8 mouse cellular contexts compared by ENCODE assay signal in the genomic region with DNA sequence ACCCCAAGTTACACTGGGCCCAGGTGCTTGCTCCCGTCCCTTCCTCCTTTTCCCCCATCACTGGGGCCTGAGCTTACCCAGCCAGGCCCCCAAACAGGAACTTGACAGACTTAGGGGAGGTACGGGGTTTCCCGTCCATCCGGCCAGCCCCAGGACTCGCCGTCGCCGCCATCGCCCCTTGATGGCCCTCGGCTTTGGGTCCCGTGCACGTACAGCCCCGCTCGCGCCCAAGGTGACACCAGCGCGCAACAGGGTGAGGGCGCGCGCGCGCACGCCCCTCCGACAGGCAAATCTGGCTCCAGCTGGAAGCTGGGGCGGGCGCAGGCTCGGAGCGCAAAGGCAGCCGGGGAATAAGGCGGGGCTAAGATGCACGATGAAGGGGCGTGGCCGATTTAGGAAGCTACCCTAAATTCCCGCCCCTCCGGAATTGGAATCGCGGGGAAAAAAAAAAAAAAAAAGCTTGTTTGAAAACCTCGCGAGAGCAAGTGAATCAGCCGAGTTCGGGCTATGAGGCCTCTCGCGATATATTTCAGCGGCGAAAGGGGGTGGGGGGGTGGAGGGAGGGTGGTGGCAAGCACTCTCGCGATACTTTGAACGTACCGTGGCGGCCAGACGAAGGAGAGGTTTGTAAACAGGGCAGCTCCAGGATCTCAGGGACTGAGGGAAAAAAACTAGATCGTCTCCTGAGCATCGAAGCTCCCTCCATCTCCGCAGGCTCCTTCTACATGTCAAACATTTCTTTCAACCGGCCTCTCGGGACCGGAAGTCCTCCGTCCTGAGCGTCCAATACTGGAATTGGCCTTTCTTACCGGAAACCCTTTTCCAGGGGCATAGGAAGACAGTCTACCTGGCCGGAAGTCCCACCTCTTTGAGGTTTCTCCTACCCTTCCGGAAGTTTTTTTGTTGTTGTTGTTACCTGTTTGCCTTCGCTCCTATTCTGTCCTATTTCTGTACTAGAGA. TPM values are rescaled to one million over a fixed set of nuclear protein-coding genes. Genes with fewer than 3 reads are reported as not detected.
DNase-seq lines count a peak whose midpoint lies in the region; ATAC-seq lines count a peak whose summit lies in the region.

A gene (plus strand): TSS at position 545 of the 960 bp plus-strand sequence.
A gene (minus strand): TSS at position 789 of the 960 bp plus-strand sequence.

- H3K9ac ChIP-seq in heart, embryonic 14.5 days (ENCODE audit: low read length), result peak within 1 kb of the TSS; percentile 99
- H3K9ac ChIP-seq in liver, embryonic 13.5 days, result peak within 1 kb of the TSS; percentile 99
- peak within 1 kb of the TSS; percentile 93 for H3K9ac ChIP-seq in stomach, embryonic 16.5 days (ENCODE audit: low read length)

- ATAC-seq in CD4-positive, CD25-positive, alpha-beta regulatory T cell, adult 4 months, result peak; percentile 72
- ATAC-seq in heart, embryonic 14.5 days (ENCODE audit: insufficient number of reproducible peaks, insufficient read depth, low FRiP score, low read depth), result peak; percentile 85
- ATAC-seq in liver, embryonic 13.5 days (ENCODE audit: low read depth), result peak; percentile 82
- peak; percentile 89 for ATAC-seq in stomach, embryonic 16.5 days (ENCODE audit: insufficient read depth, low FRiP score)

- H3K4me3 ChIP-seq in heart, embryonic 14.5 days (ENCODE audit: control insufficient read depth in 1 of 2, insufficient read depth in 1 of 2, low read depth in 1 of 2, low read length in 2 of 2), result peak within 1 kb of the TSS; percentile 66 to 95
- peak within 1 kb of the TSS; percentile 85 for H3K4me3 ChIP-seq in liver, embryonic 13.5 days (replicated peaks)
- H3K4me3 ChIP-seq in stomach, embryonic 16.5 days (replicated peaks; ENCODE audit: low read length), result peak within 1 kb of the TSS; percentile 87

- peak within 1 kb of the TSS; percentile 96 to 97 for H3K27ac ChIP-seq in heart, embryonic 14.5 days (replicated peaks in 1 of 2; ENCODE audit: control insufficient read depth in 1 of 2, insufficient read depth in 1 of 2, low read depth in 2 of 2, low read length in 2 of 2)
- H3K27ac ChIP-seq in liver, embryonic 13.5 days, result peak within 1 kb of the TSS; percentile 99
- H3K27ac ChIP-seq in stomach, embryonic 16.5 days (ENCODE audit: low read length), result peak within 1 kb of the TSS; percentile 98

- H3K9me3 ChIP-seq in heart, embryonic 14.5 days (ENCODE audit: control insufficient read depth, low read length), result no peaks in the 10 kb centered on the region
- H3K9me3 ChIP-seq in liver, embryonic 13.5 days (replicated peaks), result no peaks in the 10 kb centered on the region
- H3K9me3 ChIP-seq in stomach, embryonic 16.5 days (replicated peaks; ENCODE audit: control insufficient read depth, low read length), result no peaks in the 10 kb centered on the region

- peaks cover 14 to 42% of the 10 kb centered on the region in 2 experiments for H3K4me1 ChIP-seq in heart, embryonic 14.5 days (ENCODE audit: control insufficient read depth in 2 of 2, insufficient read depth in 2 of 2, low read length in 2 of 2)
- peaks cover 67% of the 10 kb centered on the region for H3K4me1 ChIP-seq in liver, embryonic 13.5 days (replicated peaks)
- peaks cover 47% of the 10 kb centered on the region for H3K4me1 ChIP-seq in stomach, embryonic 16.5 days (ENCODE audit: control insufficient read depth, insufficient read depth, low read length)

- DNase-seq in c-Kit-negative CD71-positive TER-119-positive erythroid progenitor cells, embryonic 14.5 days (ENCODE audit: low read depth, low spot score), result peak; percentile 98
- DNase-seq in fibroblast of lung, adult 2 months (ENCODE audit: low read depth), result peak; percentile 95
- DNase-seq in kidney, postnatal 14 days, result peak; percentile 99
- peak; percentile 96 for DNase-seq in liver, embryonic 13.5 days
- peak; percentile 95 for DNase-seq in neural tube, embryonic 10.5 days (ENCODE audit: extremely low spot score, low spot score)

- peaks cover 72% of the 10 kb centered on the region for H3K36me3 ChIP-seq in heart, embryonic 14.5 days (ENCODE audit: control insufficient read depth, insufficient read depth, low read length)
- peaks cover 53% of the 10 kb centered on the region for H3K36me3 ChIP-seq in liver, embryonic 13.5 days
- H3K36me3 ChIP-seq in stomach, embryonic 16.5 days (ENCODE audit: control insufficient read depth, insufficient read depth, low read length), result peaks cover 19% of the 10 kb centered on the region

- no peaks in the 10 kb centered on the region for H3K27me3 ChIP-seq in heart, embryonic 14.5 days (ENCODE audit: control insufficient read depth, insufficient read depth, low read length)
- no peaks in the 10 kb centered on the region for H3K27me3 ChIP-seq in liver, embryonic 13.5 days
- H3K27me3 ChIP-seq in stomach, embryonic 16.5 days (ENCODE audit: control insufficient read depth, insufficient read depth, low read length), result no peaks in the 10 kb centered on the region

- peak within 1 kb of the TSS; percentile 99 for H3K4me2 ChIP-seq in heart, embryonic 14.5 days (ENCODE audit: low read length)
- peak within 1 kb of the TSS; percentile 98 for H3K4me2 ChIP-seq in liver, embryonic 13.5 days
- peak within 1 kb of the TSS; percentile 87 for H3K4me2 ChIP-seq in stomach, embryonic 16.5 days (ENCODE audit: low read depth, low read length)

- WGBS in heart, embryonic 14.5 days, result under 1% methylated on average over 63 of the region's 63 CpGs
- under 1% methylated on average over 63 of the region's 63 CpGs for WGBS in liver, embryonic 13.5 days (ENCODE audit: insufficient replicate concordance)
- WGBS in stomach, embryonic 16.5 days, result under 1% methylated on average over 63 of the region's 63 CpGs

RNA-seq across cellular contexts. Expression of the first gene that starts in this region (rescaled TPM):
- 100 to 1,000 TPM; 389 to 496 TPM for polyA plus RNA-seq in CD4-positive, CD25-positive, alpha-beta regulatory T cell, adult 4 months (2017; shearing (Covaris generic))
- polyA plus RNA-seq in heart, embryonic 14.5 days (2014; fragmentation: Nextera tagmentation; extraction: Ambion mirVana), result 73.2 and 75.9 TPM in 2 replicates
- 74.2 and 81.0 TPM in 2 replicates for polyA plus RNA-seq in liver, embryonic 13.5 days (2015; fragmentation: Nextera tagmentation; extraction: Ambion mirVana)
- polyA plus RNA-seq in stomach, embryonic 16.5 days (2015; fragmentation: Nextera tagmentation; extraction: Ambion mirVana), result 104 and 111 TPM in 2 replicates

RNA-seq across cellular contexts. Expression of the second gene that starts in this region (rescaled TPM):
- 100 to 1,000 TPM in 1 of 2 experiments, 10 to 100 TPM in 1; 84.0 to 102 TPM for polyA plus RNA-seq in CD4-positive, CD25-positive, alpha-beta regulatory T cell, adult 4 months (2017; shearing (Covaris generic))
- polyA plus RNA-seq in heart, embryonic 14.5 days (2014; fragmentation: Nextera tagmentation; extraction: Ambion mirVana), result 290 and 303 TPM in 2 replicates
- 72.8 and 73.8 TPM in 2 replicates for polyA plus RNA-seq in liver, embryonic 13.5 days (2015; fragmentation: Nextera tagmentation; extraction: Ambion mirVana)
- 163 and 169 TPM in 2 replicates for polyA plus RNA-seq in stomach, embryonic 16.5 days (2015; fragmentation: Nextera tagmentation; extraction: Ambion mirVana)

Comparison
In these comparisons a context has a peak if more than half of its experiments do, and no peak if none do; other contexts are left out.
1. Peak in every context shown above with its lines: DNase-seq, ATAC-seq, H3K4me3 ChIP-seq and H3K27ac ChIP-seq.